22 mouse cellular contexts compared by ENCODE assay signal in genomic region chr4:140598846-140599245, GRCm38 (mm10).
DNase-seq lines count a peak whose midpoint lies in the region; ATAC-seq lines count a peak whose summit lies in the region.
"Had no signal": no experiment of that assay in that cellular context is flagged by ENCODE, and none has a peak within 500 bp of the region (broad histone marks: within the 10 kb centered on the region; RNA-seq: fewer than 3 reads in every experiment).

No protein-coding gene starts in this region.

- H3K36me3 ChIP-seq in intestine, embryonic 16.5 days (ENCODE audit: control insufficient read depth, insufficient read depth, low read length), result peaks cover 14% of the 10 kb centered on the region
- peaks cover 77% of the 10 kb centered on the region for H3K36me3 ChIP-seq in midbrain, embryonic 10.5 days
- H3K36me3 ChIP-seq: G1E had no signal

- 0 out of 2 replicates have a peak, but pooled peaks cover 7% of the 10 kb centered on the region for H3K4me1 ChIP-seq in intestine, embryonic 16.5 days (ENCODE audit: control insufficient read depth, insufficient read depth, low read length)
- H3K4me1 ChIP-seq in midbrain, embryonic 10.5 days, result peaks cover 6% of the 10 kb centered on the region
- H3K4me1 ChIP-seq: liver, embryonic 13.5 days; midbrain, embryonic 15.5 days had no signal

- H3K27me3 ChIP-seq in intestine, embryonic 16.5 days (replicated peaks; ENCODE audit: control insufficient read depth, insufficient read depth, low read length), result no peaks in the 10 kb centered on the region
- no peaks in the 10 kb centered on the region for H3K27me3 ChIP-seq in midbrain, embryonic 10.5 days (ENCODE audit: low read depth, poor library complexity, severe bottlenecking)
- H3K27me3 ChIP-seq: heart, embryonic 15.5 days; limb, embryonic 13.5 days; liver, embryonic 13.5 days; midbrain, embryonic 15.5 days had no signal

- H3K4me2 ChIP-seq in intestine, embryonic 16.5 days (ENCODE audit: low read depth, low read length), result no peak overlapping the region
- H3K4me2 ChIP-seq: heart, embryonic 15.5 days; limb, embryonic 13.5 days; liver, embryonic 13.5 days; midbrain, embryonic 15.5 days had no signal

- no peak overlapping the region for H3K27ac ChIP-seq in intestine, embryonic 16.5 days (ENCODE audit: low read length)
- H3K27ac ChIP-seq in midbrain, embryonic 10.5 days (replicated peaks), result no peak overlapping the region
- H3K27ac ChIP-seq: heart, adult 2 months; heart, embryonic 15.5 days; limb, embryonic 13.5 days; liver, embryonic 13.5 days; midbrain, embryonic 15.5 days had no signal

- ATAC-seq in intestine, embryonic 16.5 days, result peak; percentile 51
- ATAC-seq: forebrain, embryonic 14.5 days; midbrain, embryonic 15.5 days had no signal

- 73% methylated on average over 5 of the region's 5 CpGs for WGBS in intestine, embryonic 16.5 days
- WGBS in midbrain, embryonic 10.5 days, result 88% methylated on average over 5 of the region's 5 CpGs

- H3K4me3 ChIP-seq in intestine, embryonic 16.5 days (ENCODE audit: low read length), result no peak overlapping the region
- H3K4me3 ChIP-seq in midbrain, embryonic 10.5 days, result no peak overlapping the region
- H3K4me3 ChIP-seq: heart, adult 2 months; heart, embryonic 15.5 days; limb, embryonic 13.5 days; liver, embryonic 13.5 days; midbrain, embryonic 15.5 days; myocyte had no signal

- DNase-seq in gastrocnemius, adult 18-20 months (ENCODE audit: low spot score), result peak; percentile 32
- DNase-seq in gastrocnemius, postnatal 4 days (ENCODE audit: low spot score in 2 of 2), result no peak
- peak; percentile 80 for DNase-seq in 416B (ENCODE audit: low read depth)
- DNase-seq in lung, postnatal 10 days, result peak; percentile 73
- no peak for DNase-seq in embryo, embryonic 10.5 days (ENCODE audit: low spot score)
- DNase-seq in midbrain, embryonic 10.5 days (ENCODE audit: low spot score), result no peak
- no peak for DNase-seq in c-Kit-positive CD71-positive TER-119-positive erythroid progenitor cells, embryonic 14.5 days (ENCODE audit: low spot score)
- DNase-seq: adrenal gland, postnatal 25 days; cerebellum, adult 18-20 months; cerebellum, postnatal 36 days; kidney, postnatal 4 days; layer of hippocampus, postnatal 36 days; liver, embryonic 13.5 days; thymus, postnatal 14 days had no signal

- H3K9me3 ChIP-seq in intestine, embryonic 16.5 days (ENCODE audit: control insufficient read depth, low read length), result peaks cover 8% of the 10 kb centered on the region; the same call in 1 of the 2 replicates
- peaks cover 15% of the 10 kb centered on the region; the same call in 1 of the 2 replicates for H3K9me3 ChIP-seq in midbrain, embryonic 10.5 days (replicated peaks)
- H3K9me3 ChIP-seq: heart, embryonic 15.5 days; liver, embryonic 13.5 days; midbrain, embryonic 15.5 days had no signal

- H3K9ac ChIP-seq in intestine, embryonic 16.5 days (ENCODE audit: low read depth, low read length), result no peak overlapping the region
- H3K9ac ChIP-seq: heart, embryonic 15.5 days; limb, embryonic 13.5 days; liver, embryonic 13.5 days; midbrain, embryonic 15.5 days had no signal

Comparison
In these comparisons a context has a peak if more than half of its experiments do, and no peak if none do; other contexts are left out.
1. DNase-seq: peak in gastrocnemius, adult 18-20 months (single experiment), 416B (single experiment) and lung, postnatal 10 days (single experiment); none in gastrocnemius, postnatal 4 days (0 of 2), embryo, embryonic 10.5 days (single experiment), midbrain, embryonic 10.5 days (single experiment) and c-Kit-positive CD71-positive TER-119-positive erythroid progenitor cells, embryonic 14.5 days (single experiment).